20 mouse cellular contexts compared by ENCODE assay signal in genomic region chr17:45798456-45798855, GRCm38 (mm10).
DNase-seq lines count a peak whose midpoint lies in the region; ATAC-seq lines count a peak whose summit lies in the region.
"Had no signal": no experiment of that assay in that cellular context is flagged by ENCODE, and none has a peak within 500 bp of the region (broad histone marks: within the 10 kb centered on the region; RNA-seq: fewer than 3 reads in every experiment).

No protein-coding gene starts in this region.

- no peak overlapping the region for H3K4me2 ChIP-seq in midbrain, embryonic 14.5 days (ENCODE audit: low read length)
- H3K4me2 ChIP-seq: forebrain, embryonic 13.5 days; intestine, embryonic 15.5 days; liver, embryonic 13.5 days; lung, embryonic 15.5 days had no signal

- no peaks in the 10 kb centered on the region for H3K27me3 ChIP-seq in midbrain, embryonic 14.5 days (ENCODE audit: control insufficient read depth, insufficient read depth, low read length)
- H3K27me3 ChIP-seq: forebrain, embryonic 13.5 days; intestine, embryonic 15.5 days; liver, embryonic 13.5 days; lung, embryonic 15.5 days had no signal

- ATAC-seq in midbrain, embryonic 14.5 days (ENCODE audit: low FRiP score, low TSS enrichment): no peak
- ATAC-seq: forebrain, embryonic 13.5 days; hindbrain, embryonic 16.5 days; intestine, embryonic 15.5 days; midbrain, embryonic 16.5 days had no signal

- no peak overlapping the region for H3K9ac ChIP-seq in midbrain, embryonic 14.5 days (replicated peaks; ENCODE audit: low read length)
- H3K9ac ChIP-seq: forebrain, embryonic 13.5 days; intestine, embryonic 15.5 days; liver, embryonic 13.5 days; lung, embryonic 15.5 days had no signal

- WGBS in midbrain, embryonic 14.5 days: 85% methylated on average over 8 of the region's 8 CpGs

- H3K36me3 ChIP-seq in midbrain, embryonic 14.5 days (ENCODE audit: control insufficient read depth, insufficient read depth, low read length): no peaks in the 10 kb centered on the region
- H3K36me3 ChIP-seq: heart, embryonic 10.5 days; intestine, embryonic 15.5 days; liver, embryonic 13.5 days; lung, embryonic 15.5 days had no signal

- H3K4me3 ChIP-seq in midbrain, embryonic 14.5 days (replicated peaks; ENCODE audit: low read depth, low read length): no peak overlapping the region
- H3K4me3 ChIP-seq: forebrain, embryonic 13.5 days; heart, embryonic 10.5 days; intestine, embryonic 15.5 days; liver, embryonic 13.5 days; lung, embryonic 15.5 days had no signal

- H3K4me1 ChIP-seq in midbrain, embryonic 14.5 days (ENCODE audit: control insufficient read depth, insufficient read depth, low read length): no peaks in the 10 kb centered on the region
- H3K4me1 ChIP-seq: forebrain, embryonic 13.5 days; intestine, embryonic 15.5 days; liver, embryonic 13.5 days had no signal

- peak; percentile 37 to 72 for DNase-seq in lung, adult 18-20 months
- no peak for DNase-seq in lung, postnatal 14 days
- peak; percentile 59 for DNase-seq in brain, adult 2 months (ENCODE audit: low read depth, low spot score)
- DNase-seq in lung, postnatal 10 days: peak; percentile 24
- no peak for DNase-seq in midbrain, embryonic 14.5 days
- no peak for DNase-seq in layer of hippocampus, adult 9-10 months (ENCODE audit: low spot score)
- DNase-seq in testis, postnatal 10 days (ENCODE audit: low spot score): no peak
- DNase-seq: adrenal gland, postnatal 25 days; cerebellum, adult 9-11 months; kidney, adult 8-10 months; kidney, postnatal 36 days; liver, embryonic 13.5 days; thymus, adult 2 months; thymus, postnatal 4 days had no signal

- H3K9me3 ChIP-seq in midbrain, embryonic 14.5 days (ENCODE audit: control insufficient read depth, low read length): no peaks in the 10 kb centered on the region
- H3K9me3 ChIP-seq: intestine, embryonic 15.5 days; liver, embryonic 13.5 days; lung, embryonic 15.5 days had no signal

- H3K27ac ChIP-seq in midbrain, embryonic 14.5 days (replicated peaks; ENCODE audit: low read depth, low read length): no peak overlapping the region
- H3K27ac ChIP-seq: forebrain, embryonic 13.5 days; heart, embryonic 10.5 days; intestine, embryonic 15.5 days; liver, embryonic 13.5 days; lung, embryonic 15.5 days had no signal

Comparison
In these comparisons a context has a peak if more than half of its experiments do, and no peak if none do; other contexts are left out.
1. DNase-seq: peak in lung, adult 18-20 months (2 of 2), brain, adult 2 months (single experiment) and lung, postnatal 10 days (single experiment); none in lung, postnatal 14 days (single experiment), midbrain, embryonic 14.5 days (single experiment), layer of hippocampus, adult 9-10 months (single experiment) and testis, postnatal 10 days (single experiment).